Mouse (Mus musculus): ENCODE measurements around the gene Mtor.
A peak's percentile ranks its signal among the peaks of the same experiment; 100 is the strongest.

The Mtor gene

GRCm38 (mm10) chr4:148487841-148488240 lies 39.4 kb downstream of the Mtor start:
- no peak for ATAC-seq (ENCODE audit: low TSS enrichment)

DNA sequence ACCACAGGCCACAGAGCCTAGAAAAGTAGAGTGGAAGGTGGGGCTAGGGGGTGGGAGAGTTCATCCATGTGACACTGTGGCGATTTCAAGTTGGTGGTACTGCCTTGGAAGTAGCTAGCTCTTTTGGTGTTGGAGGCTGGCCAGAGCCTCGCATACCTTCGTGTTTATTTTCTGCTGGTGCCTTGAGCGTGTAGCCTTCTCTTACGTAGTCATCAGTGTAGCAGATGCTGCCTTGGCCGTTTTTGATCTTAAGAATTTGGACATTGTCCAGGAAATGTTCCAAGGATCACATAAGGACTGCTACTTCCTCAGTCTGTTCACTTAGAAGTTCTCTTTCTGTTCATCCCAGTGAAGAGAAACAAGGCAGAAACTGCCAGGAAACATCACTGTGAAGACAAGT lies 42.1 kb downstream of the Mtor start:
- ATAC-seq (ENCODE audit: low TSS enrichment), result peak; percentile 14; the same call in 1 of the 2 replicates

DNA sequence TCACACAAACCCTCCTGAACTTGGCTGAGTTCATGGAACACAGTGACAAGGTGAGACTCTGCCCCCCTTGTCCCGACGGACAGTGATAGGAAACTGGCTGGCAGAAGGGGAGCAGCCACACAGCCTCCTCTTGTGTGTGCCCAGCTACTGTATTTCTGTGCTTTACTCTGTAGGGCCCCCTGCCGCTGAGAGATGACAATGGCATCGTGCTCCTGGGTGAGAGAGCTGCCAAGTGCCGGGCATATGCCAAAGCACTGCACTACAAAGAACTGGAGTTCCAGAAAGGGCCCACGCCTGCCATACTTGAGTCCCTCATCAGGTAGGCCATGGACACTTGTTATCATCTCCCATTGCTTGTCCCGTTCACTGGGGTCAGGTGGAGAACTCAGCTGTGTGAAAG lies 43.0 kb downstream of the Mtor start:
- peak; percentile 72 for ATAC-seq (ENCODE audit: low TSS enrichment)

- ATAC-seq (ENCODE audit: low TSS enrichment), result no peak
Measured at GRCm38 (mm10) chr4:148495160-148495559, 46.7 kb downstream of the Mtor start.

DNA sequence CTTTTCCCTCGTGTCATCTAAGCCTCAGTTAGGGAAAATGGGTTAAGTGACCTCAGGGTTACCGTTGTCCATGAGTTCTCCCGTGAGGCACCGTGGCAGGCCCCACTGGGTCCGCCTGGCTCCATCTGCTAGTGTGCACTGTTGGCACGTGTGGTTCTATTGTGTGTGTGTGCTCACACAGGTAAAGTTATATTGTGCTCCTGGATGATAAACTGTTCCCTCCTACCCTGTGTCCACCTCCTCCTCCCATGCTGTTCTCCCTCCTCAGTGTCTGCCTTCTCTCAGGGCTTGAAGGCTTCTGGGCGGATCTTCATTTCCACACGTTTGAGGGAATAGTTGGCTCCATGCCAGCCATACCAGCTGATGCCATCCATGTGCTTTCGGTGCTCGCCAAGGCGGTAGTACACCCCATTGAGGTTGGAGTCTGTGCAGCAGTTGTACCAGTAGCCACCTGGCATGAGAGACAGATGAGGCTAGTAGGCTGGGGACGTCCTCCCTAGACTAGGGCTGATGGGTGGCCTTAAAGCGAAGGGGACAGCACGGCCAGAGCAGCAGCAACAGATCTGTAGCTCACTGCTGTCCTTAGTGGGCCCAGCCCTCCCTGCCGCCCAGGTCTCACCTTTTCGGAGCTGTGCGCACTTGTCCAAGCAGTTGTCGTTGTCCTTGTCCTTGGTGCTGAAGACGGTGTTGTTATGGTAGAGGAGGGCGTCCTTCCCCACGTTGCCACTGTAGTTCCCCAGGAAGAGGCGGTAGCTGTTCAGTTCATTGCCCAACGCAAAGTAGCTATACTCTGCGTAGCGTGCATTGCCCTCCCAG lies 47.7 kb downstream of the Mtor start:
- 0 out of 2 replicates have a peak, but pooled peaks have one; percentile 20 for ATAC-seq (ENCODE audit: low TSS enrichment)

- ATAC-seq (ENCODE audit: low TSS enrichment), result no peak
Measured at GRCm38 (mm10) chr4:148500410-148500867, 52.0 kb downstream of the Mtor start, which contains the start of gene Angptl7. Angptl7 (minus strand) TSS chr4:148500460.

DNA sequence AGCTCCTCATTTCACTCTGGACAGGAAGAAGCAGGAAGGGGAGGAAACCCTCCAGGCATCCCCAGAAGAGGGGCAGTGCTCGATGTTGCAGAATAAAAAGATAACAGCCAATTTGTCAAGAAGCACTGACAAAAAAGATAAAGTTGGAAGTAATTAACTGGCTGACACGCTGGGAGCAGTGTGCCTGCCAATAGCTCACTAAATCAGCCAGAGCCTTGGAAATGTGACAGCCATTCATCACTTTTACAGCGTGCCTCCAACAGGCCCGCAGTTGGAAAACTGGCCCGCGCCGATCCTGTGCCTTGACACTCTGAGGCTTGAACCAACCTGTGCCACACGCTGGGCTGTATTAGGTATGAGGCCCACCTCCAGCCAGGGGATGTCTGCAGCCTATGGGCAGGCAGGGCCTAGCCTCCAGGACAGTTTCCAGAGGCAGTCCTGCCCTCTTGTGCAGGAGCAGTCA lies 56.1 kb downstream of the Mtor start:
- ATAC-seq (ENCODE audit: low TSS enrichment), result 0 out of 2 replicates have a peak, but pooled peaks have one; percentile 24

DNA sequence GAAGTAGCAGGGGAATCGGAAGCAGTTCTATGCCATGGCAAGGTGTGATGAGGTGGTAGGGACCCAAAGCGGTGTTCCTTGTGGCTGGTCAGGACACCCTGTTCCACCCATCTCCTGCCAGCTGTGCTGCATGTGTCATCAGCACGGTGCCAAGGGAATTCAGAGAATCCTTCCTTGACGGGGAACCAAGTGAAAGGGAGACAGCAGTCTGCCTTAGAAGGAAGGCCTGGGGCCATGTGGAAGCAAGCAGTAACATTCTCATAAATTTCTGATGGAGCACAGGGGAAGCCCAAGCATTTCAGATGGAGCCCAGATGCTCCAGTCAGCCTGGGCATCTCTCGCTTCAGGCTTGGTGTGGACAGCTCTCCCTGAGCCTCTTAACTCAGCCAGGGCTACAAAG lies 59.2 kb downstream of the Mtor start:
- ATAC-seq (ENCODE audit: low TSS enrichment), result no peak

GRCm38 (mm10) chr4:148508084-148508849 lies 59.9 kb downstream of the Mtor start:
- ATAC-seq (ENCODE audit: low TSS enrichment), result peak; percentile 64

- ATAC-seq (ENCODE audit: low TSS enrichment), result no peak
Measured at GRCm38 (mm10) chr4:148509450-148510084, 61.2 kb downstream of the Mtor start.

DNA sequence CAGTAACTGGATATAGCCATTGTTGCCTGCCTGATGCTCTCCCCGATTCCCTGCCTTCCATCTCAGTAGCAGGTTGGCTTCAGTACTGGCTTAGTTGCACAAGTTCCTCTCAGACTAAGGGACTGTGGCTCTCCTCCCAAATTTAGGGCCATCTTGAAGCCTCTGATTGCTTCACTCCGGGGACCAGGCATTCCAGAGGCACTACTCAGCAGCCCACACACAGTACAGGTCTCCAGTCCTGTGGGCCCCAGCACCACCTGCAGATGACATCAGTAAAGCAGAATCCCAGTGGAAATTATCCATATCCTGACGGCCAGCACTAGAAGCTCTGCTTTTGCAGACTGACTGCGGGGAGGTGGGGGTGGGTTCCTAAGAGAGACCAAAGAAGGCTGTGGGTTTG lies 62.3 kb downstream of the Mtor start:
- ATAC-seq (ENCODE audit: low TSS enrichment), result no peak

- ATAC-seq (ENCODE audit: low TSS enrichment), result no peak
Measured at GRCm38 (mm10) chr4:148511334-148511733, 62.9 kb downstream of the Mtor start.

DNA sequence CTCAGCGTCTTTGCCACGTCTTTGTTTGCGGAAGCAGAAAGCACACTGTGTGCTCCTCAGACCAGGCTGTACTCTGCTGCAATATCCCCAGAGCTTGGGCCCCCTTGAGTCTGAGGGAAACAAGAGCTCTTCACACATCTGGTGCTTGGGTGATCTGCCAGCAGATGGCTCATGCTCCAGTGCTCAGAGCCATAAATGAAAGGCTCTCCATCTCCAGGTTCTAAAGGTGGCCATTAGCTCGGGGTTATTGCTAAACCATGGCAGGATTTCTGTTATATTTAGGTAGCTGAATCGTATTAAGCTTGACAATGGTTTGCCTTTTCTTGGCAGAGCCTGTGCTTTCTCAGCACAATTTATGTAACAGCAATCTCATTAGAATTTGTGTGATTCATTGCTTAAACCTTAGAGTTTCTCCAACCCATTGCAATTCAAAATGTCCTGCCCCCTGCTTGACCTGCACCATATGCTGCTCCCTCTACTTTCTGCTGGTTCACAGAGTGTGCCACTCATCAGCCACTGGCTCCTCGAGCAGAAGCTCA lies 64.7 kb downstream of the Mtor start:
- peak; percentile 26 for ATAC-seq (ENCODE audit: low TSS enrichment)

DNA sequence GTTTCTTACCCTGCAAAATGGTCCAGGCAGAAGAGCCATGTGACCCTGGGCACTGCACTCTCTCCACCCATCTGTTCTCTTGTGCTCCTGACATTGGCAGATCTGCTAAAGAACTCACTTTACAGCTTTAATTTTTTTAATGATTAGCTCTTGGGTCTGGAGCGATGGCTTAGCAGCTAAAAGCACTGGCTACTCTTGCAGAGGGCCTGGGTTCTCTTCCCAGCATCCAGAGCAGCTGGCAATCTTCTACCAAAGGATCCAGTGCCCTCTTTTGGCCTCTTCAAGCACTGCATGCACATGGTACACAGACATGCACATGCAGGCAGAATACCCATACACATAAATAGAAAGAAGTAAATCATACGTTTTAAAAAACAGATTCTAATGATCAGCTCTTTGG lies 66.9 kb downstream of the Mtor start:
- ATAC-seq (ENCODE audit: low TSS enrichment), result no peak

GRCm38 (mm10) chr4:148517809-148518208 lies 69.4 kb downstream of the Mtor start:
- ATAC-seq (ENCODE audit: low TSS enrichment), result peak; percentile 22; the same call in 1 of the 2 replicates

- ATAC-seq (ENCODE audit: low TSS enrichment), result peak; percentile 72; the same call in 1 of the 2 replicates
Measured at GRCm38 (mm10) chr4:148518235-148518795, 69.9 kb downstream of the Mtor start.

DNA sequence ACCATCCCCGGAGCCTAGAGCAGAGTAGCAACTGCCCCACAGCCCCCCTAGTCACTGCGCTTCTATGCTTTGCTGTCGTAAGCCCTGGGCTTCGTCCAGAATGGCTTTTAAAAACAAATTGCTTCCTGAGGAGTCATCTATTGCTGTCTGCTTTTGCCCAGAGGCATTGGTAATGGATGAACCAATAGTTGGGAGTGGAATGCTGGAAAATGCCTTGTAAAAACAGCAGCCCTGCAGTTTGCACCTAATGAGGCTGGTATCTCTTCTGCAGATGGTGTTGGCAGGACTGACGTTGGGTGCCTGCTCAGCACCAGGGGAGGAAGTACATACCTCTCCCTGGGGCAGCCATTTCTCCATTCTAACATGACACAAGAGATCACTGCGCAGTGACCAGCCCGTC lies 75.1 kb downstream of the Mtor start:
- no peak for ATAC-seq (ENCODE audit: low TSS enrichment)

- ATAC-seq (ENCODE audit: low TSS enrichment), result no peak
Measured at GRCm38 (mm10) chr4:148527158-148527910, 78.9 kb downstream of the Mtor start.

GRCm38 (mm10) chr4:148530351-148530750 lies 81.9 kb downstream of the Mtor start:
- no peak for ATAC-seq (ENCODE audit: low TSS enrichment)

GRCm38 (mm10) chr4:148530778-148531177 lies 82.4 kb downstream of the Mtor start:
- ATAC-seq (ENCODE audit: low TSS enrichment), result no peak

GRCm38 (mm10) chr4:148531341-148531740 lies 82.9 kb downstream of the Mtor start:
- ATAC-seq (ENCODE audit: low TSS enrichment), result no peak

Data from frontal cortex, adult (tissue).